Mouse (Mus musculus) MEL (cell line): ENCODE measurements around the gene Klc1. TPM values are rescaled to one million over a fixed set of nuclear protein-coding genes. Genes with fewer than 3 reads are reported as not detected.

Source experiments
- DNase-seq: peaks from one replicate; pipeline ENCODE4 v3.0.0; 2011; ENCODE audit warnings: low read depth, low spot score
- H3K27ac ChIP-seq: 2 replicates; pipeline ENCODE4 v1.5.1; 2012; ENCODE audit warnings: low read depth, mild to moderate bottlenecking, control low read depth, low read length, moderate library complexity; ENCODE audit not compliant: control insufficient read depth
- H3K27me3 ChIP-seq, 2 experiments: fragments of 150-350 bp in 1 of 2; sonication (generic) in 1 of 2; 2 replicates each; pipeline ENCODE4 v1.6.1; 2012; ENCODE audit warnings: low read length in 2 of 2, mild to moderate bottlenecking in 2 of 2, improper control_type of control experiment in 1 of 2, moderate library complexity in 1 of 2; ENCODE audit not compliant: insufficient read depth in 2 of 2, control insufficient read depth in 1 of 2
- H3K36me3 ChIP-seq, 2 experiments: 2 replicates each; pipeline ENCODE4 v1.6.1; 2012 to 2014; ENCODE audit warnings: low read length in 2 of 2, improper control_type of control experiment in 1 of 2, inconsistent platforms in 1 of 2, mild to moderate bottlenecking in 1 of 2; ENCODE audit not compliant: insufficient read depth in 2 of 2, control insufficient read depth in 1 of 2
- H3K4me1 ChIP-seq, 2 experiments: fragments of 150-350 bp in 1 of 2; sonication (generic) in 1 of 2; 2 replicates each; pipeline ENCODE4 v1.6.1; 2012; ENCODE audit warnings: low read length in 2 of 2, improper control_type of control experiment in 1 of 2, mild to moderate bottlenecking in 1 of 2; ENCODE audit not compliant: insufficient read depth in 2 of 2, control insufficient read depth in 1 of 2
- H3K4me3 ChIP-seq, 2 experiments: fragments of 150-350 bp in 1 of 2; sonication (generic) in 1 of 2; 2 replicates each; pipeline ENCODE4 v1.5.1; 2012; ENCODE audit warnings: low read depth in 2 of 2, low read length in 2 of 2, mild to moderate bottlenecking in 2 of 2, moderate library complexity in 2 of 2, control low read depth in 1 of 2, improper control_type of control experiment in 1 of 2; ENCODE audit not compliant: control insufficient read depth in 1 of 2, insufficient read depth in 1 of 2
- H3K79me2 ChIP-seq: 2 replicates; pipeline ENCODE4 v1.6.1; 2012; ENCODE audit warnings: mild to moderate bottlenecking, low read length, moderate library complexity; ENCODE audit not compliant: control insufficient read depth, poor library complexity, insufficient read depth
- H3K9ac ChIP-seq: 2 replicates; pipeline ENCODE4 v1.6.1; 2012; ENCODE audit warnings: low read depth, mild to moderate bottlenecking, control low read depth, low read length, moderate library complexity; ENCODE audit not compliant: control insufficient read depth, poor library complexity, severe bottlenecking
- H3K9me3 ChIP-seq: fragments of 150-350 bp; sonication (generic); replicated peaks from 2 replicates; pipeline ENCODE4 v1.6.1; 2012; ENCODE audit warnings: mild to moderate bottlenecking, low read length, improper control_type of control experiment, moderate library complexity; ENCODE audit not compliant: insufficient read depth
- CTCF ChIP-seq, 3 experiments: IDR thresholded peaks in 2 of 3; conservative IDR thresholded peaks in 1 of 3; 2 replicates each; pipeline ENCODE4 v1.5.1; 2011 to 2012; ENCODE audit warnings: low read length in 3 of 3, low read depth in 2 of 3, mild to moderate bottlenecking in 2 of 3, improper control_type of control experiment in 1 of 3, inconsistent platforms in 1 of 3, mixed read lengths in 1 of 3, moderate library complexity in 1 of 3; ENCODE audit not compliant: control insufficient read depth in 1 of 3, insufficient read depth in 1 of 3, poor library complexity in 1 of 3, severe bottlenecking in 1 of 3
- EP300 ChIP-seq, 2 experiments: IDR thresholded peaks; 2 replicates each; pipeline ENCODE4 v1.6.1; 2011; ENCODE audit warnings: improper control_type of control experiment in 2 of 2, low read length in 2 of 2, low read depth in 1 of 2, mild to moderate bottlenecking in 1 of 2
- ETS1 ChIP-seq: IDR thresholded peaks from 2 replicates; pipeline ENCODE4 v1.6.1; 2012; ENCODE audit warnings: low read depth, mild to moderate bottlenecking, inconsistent platforms, low read length, improper control_type of control experiment, moderate library complexity
- KAT2A ChIP-seq: conservative IDR thresholded peaks from 2 replicates; pipeline ENCODE4 v1.6.1; 2012; ENCODE audit warnings: low read depth, low read length, improper control_type of control experiment, inconsistent platforms
- MAFK ChIP-seq: IDR thresholded peaks from 2 replicates; pipeline ENCODE4 v1.6.1; 2011; ENCODE audit warnings: low read depth, mild to moderate bottlenecking, low read length, improper control_type of control experiment, borderline replicate concordance
- MEF2A ChIP-seq: IDR thresholded peaks from 2 replicates; pipeline ENCODE4 v1.6.1; 2014; ENCODE audit warnings: low read depth, mild to moderate bottlenecking, inconsistent platforms, low read length, improper control_type of control experiment; ENCODE audit not compliant: poor library complexity, insufficient replicate concordance, severe bottlenecking; ENCODE audit errors: extremely low read depth
- MYB ChIP-seq: IDR thresholded peaks from 2 replicates; pipeline ENCODE4 v1.6.1; 2011; ENCODE audit warnings: mild to moderate bottlenecking, low read depth, low read length, improper control_type of control experiment
- MYC ChIP-seq: IDR thresholded peaks from 2 replicates; pipeline ENCODE4 v1.6.1; 2011; ENCODE audit warnings: low read depth, mild to moderate bottlenecking, low read length, improper control_type of control experiment, moderate library complexity
- NRF1 ChIP-seq: IDR thresholded peaks from 2 replicates; pipeline ENCODE4 v1.6.1; 2014; ENCODE audit warnings: low read depth, mild to moderate bottlenecking, inconsistent platforms, low read length, improper control_type of control experiment, moderate library complexity; ENCODE audit not compliant: poor library complexity, insufficient read depth, severe bottlenecking
- POLR2A ChIP-seq, 2 experiments: IDR thresholded peaks; 2 replicates each; pipeline ENCODE4 v1.6.1; 2011 to 2012; ENCODE audit warnings: low read length in 2 of 2, mild to moderate bottlenecking in 2 of 2, control low read depth in 1 of 2, improper control_type of control experiment in 1 of 2, low read depth in 1 of 2, moderate library complexity in 1 of 2; ENCODE audit not compliant: control insufficient read depth in 1 of 2, insufficient read depth in 1 of 2, poor library complexity in 1 of 2
- POLR2AphosphoS2 ChIP-seq: IDR thresholded peaks from 2 replicates; pipeline ENCODE4 v1.6.1; 2011; ENCODE audit warnings: low read length, improper control_type of control experiment
- POLR2AphosphoS5 ChIP-seq: IDR thresholded peaks from 2 replicates; pipeline ENCODE4 v1.6.1; 2012; ENCODE audit warnings: low read depth, borderline replicate concordance, mild to moderate bottlenecking, inconsistent platforms, low read length, moderate library complexity, mixed read lengths
- TCF12 ChIP-seq: IDR thresholded peaks from 2 replicates; pipeline ENCODE4 v1.6.1; 2014; ENCODE audit warnings: low read depth, mild to moderate bottlenecking, inconsistent platforms, low read length, improper control_type of control experiment, moderate library complexity
- UBTF ChIP-seq: IDR thresholded peaks from 2 replicates; pipeline ENCODE4 v1.6.1; 2012; ENCODE audit warnings: low read depth, mild to moderate bottlenecking, inconsistent platforms, low read length, improper control_type of control experiment, moderate library complexity, borderline replicate concordance; ENCODE audit not compliant: insufficient read depth
- ZKSCAN1 ChIP-seq: IDR thresholded peaks from 2 replicates; pipeline ENCODE4 v1.6.1; 2012; ENCODE audit warnings: low read depth, mild to moderate bottlenecking, inconsistent platforms, low read length, improper control_type of control experiment, moderate library complexity
- polyA plus RNA-seq, 2 experiments: library from polyadenylated mRNA; stranded (reverse) in 1 of 2; unstranded in 1 of 2; fragments of >175 nt in 1 of 2; fragments of >200 nt in 1 of 2; gene quantifications; 2 replicates each; pipeline versions ENCODE4 v1.2.1 to v1.2.4; 2012; ENCODE audit warnings: low replicate concordance in 2 of 2, low read depth in 1 of 2; ENCODE audit not compliant: insufficient read length in 2 of 2, insufficient read depth in 1 of 2, missing spikeins in 1 of 2
- total RNA-seq: library from RNA; depleted of rRNA; stranded (reverse); fragments of 300-350 nt; gene quantifications from 2 replicates; pipeline ENCODE4 v1.2.3, GENCODE M21; 2012

The Klc1 gene
- total and polyA plus RNA-seq, 3 experiments, result 30.7 to 60.4 TPM; not detected in 1

GRCm38 (mm10) chr12:111724638-111725337, 33.9 kb upstream of the Klc1 start:
- Histone ChIP-seq H3K4me3 (no peak overlapping the region), H3K36me3 (peaks cover 0 to 1% of the 10 kb centered on the region in 2 experiments; a peak in 1 of 4 replicates), H3K4me1 (no peaks in the 10 kb centered on the region), H3K79me2 (no peaks in the 10 kb centered on the region), H3K27ac (no peak overlapping the region), H3K9ac (no peak overlapping the region), H3K27me3 (no peaks in the 10 kb centered on the region), H3K9me3 (no peaks in the 10 kb centered on the region)
- no peak for DNase-seq
- no peak for TF ChIP-seq MYB

GRCm38 (mm10) chr12:111725338-111726121, 33.1 kb upstream of the Klc1 start:
- Histone ChIP-seq H3K4me1 (no peaks in the 10 kb centered on the region), H3K79me2 (no peaks in the 10 kb centered on the region), H3K36me3 (peaks cover 0 to 1% of the 10 kb centered on the region in 2 experiments; a peak in 1 of 4 replicates), H3K27me3 (no peaks in the 10 kb centered on the region), H3K27ac (no peak overlapping the region), H3K4me3 (no peak overlapping the region), H3K9me3 (no peaks in the 10 kb centered on the region), H3K9ac (no peak overlapping the region)
- TF ChIP-seq POLR2AphosphoS5 (no peak), MAFK (no peak), MYC (no peak), MEF2A (no peak)
- no peak for DNase-seq

GRCm38 (mm10) chr12:111726122-111726463, 32.6 kb upstream of the Klc1 start:
- no peaks in the 10 kb centered on the region for H3K9me3 ChIP-seq
- no peak overlapping the region for H3K4me3 ChIP-seq
- H3K27ac ChIP-seq, result no peak overlapping the region
- no peak overlapping the region for H3K9ac ChIP-seq
- TF ChIP-seq ZKSCAN1 (no peak), POLR2A (IDR thresholded peaks at IDR 0.05; ENCODE audit: control insufficient read depth in 1 of 2, insufficient read depth in 1 of 2, low read depth in 1 of 2, low read length in 2 of 2, poor library complexity in 1 of 2) (no peak), MAFK (no peak), UBTF (no peak), CTCF (IDR thresholded peaks at IDR 0.05 in 2 of 3, conservative IDR thresholded peaks at IDR 0.05 in 1 of 3; ENCODE audit: control insufficient read depth in 1 of 3, insufficient read depth in 1 of 3, low read depth in 2 of 3, low read length in 3 of 3, poor library complexity in 1 of 3, severe bottlenecking in 1 of 3) (no peak), KAT2A (no peak), EP300 (IDR thresholded peaks at IDR 0.05; ENCODE audit: low read depth in 1 of 2, low read length in 2 of 2) (no peak), ETS1 (no peak), TCF12 (no peak), MYC (no peak), NRF1 (no peak), MEF2A (no peak), POLR2AphosphoS2 (no peak)
- H3K4me1 ChIP-seq, result no peaks in the 10 kb centered on the region
- H3K36me3 ChIP-seq, result peaks cover 0 to 1% of the 10 kb centered on the region in 2 experiments; a peak in 1 of 4 replicates
- no peak for DNase-seq
- no peaks in the 10 kb centered on the region for H3K27me3 ChIP-seq
- H3K79me2 ChIP-seq, result no peaks in the 10 kb centered on the region
